Mouse (Mus musculus) frontal cortex, adult (tissue): Measurements from ENCODE around the gene Triobp.
A peak's percentile ranks its signal among the peaks of the same experiment; 100 is the strongest.
"Not testable (repeated sequence)": the region's sequence is repeated elsewhere in the genome, so short reads cannot be mapped to it uniquely, and the experiment has no call there.

Experiments used
- ATAC-seq: cut with Nextera tagmentation; 2 replicates; pipeline ENCODE4 v1.9.2; 2017; ENCODE audit warnings: mild to moderate bottlenecking, moderate library complexity, mixed read lengths; ENCODE audit not compliant: low TSS enrichment

The Triobp gene

GRCm38 (mm10) chr15:79030551-79031435 is 83.3 kb downstream of the Triobp start:
- peak; percentile 73 for ATAC-seq

GRCm38 (mm10) chr15:79031908-79032307 is 84.4 kb downstream of the Triobp start:
- ATAC-seq = not testable (repeated sequence)

DNA sequence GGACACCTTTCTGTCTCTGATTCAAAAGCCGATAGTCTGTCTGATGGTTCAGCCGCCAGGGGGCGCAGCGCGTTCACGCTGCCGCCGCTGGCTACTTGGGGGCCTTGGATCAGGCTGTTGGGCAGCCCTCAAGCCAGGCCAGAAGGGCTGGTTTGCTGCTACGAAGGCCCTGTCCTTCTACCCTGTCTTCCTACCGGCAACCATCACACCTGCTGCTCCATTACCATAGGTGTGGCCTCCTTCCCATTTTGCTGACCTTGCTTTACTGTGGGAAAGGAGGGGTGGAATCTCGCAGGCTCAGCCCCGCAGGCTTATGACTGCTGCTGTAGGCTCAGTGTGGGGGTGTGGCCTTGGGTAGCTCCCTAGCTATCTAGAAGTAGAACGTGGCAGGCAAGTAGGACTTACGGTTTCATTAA is 90.4 kb downstream of the Triobp start:
- ATAC-seq = peak; percentile 51

- ATAC-seq = no peak
Observed at GRCm38 (mm10) chr15:79038331-79038730, 90.8 kb downstream of the Triobp start.

DNA sequence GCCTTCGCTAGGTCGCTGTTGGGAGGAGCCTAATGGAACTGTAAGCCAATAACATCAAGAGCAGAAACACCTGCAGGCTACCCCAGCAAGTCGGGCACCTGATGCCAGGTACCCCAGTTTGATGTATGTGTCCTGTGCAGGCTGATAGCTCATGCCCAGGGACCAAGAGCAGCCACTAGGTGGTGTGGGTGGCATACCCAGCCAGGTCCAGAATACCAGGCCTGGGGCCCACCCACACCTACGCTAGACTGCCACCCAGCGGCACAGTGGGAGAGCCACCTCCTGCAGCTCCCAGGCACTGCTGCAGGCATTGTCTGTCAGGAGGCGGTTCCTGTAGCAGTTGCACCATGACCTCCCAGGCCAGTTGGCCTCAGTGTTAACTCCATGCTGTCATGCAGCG is 91.3 kb downstream of the Triobp start:
- peak; percentile 40 for ATAC-seq

- ATAC-seq = no peak
Observed at GRCm38 (mm10) chr15:79040501-79041416, 93.2 kb downstream of the Triobp start.

- no peak for ATAC-seq
Observed at GRCm38 (mm10) chr15:79041585-79041984, 94.1 kb downstream of the Triobp start, which contains the start of gene Galr3. TSS of gene Galr3 (plus strand) at chr15:79041885.

- ATAC-seq = peak; percentile 68
Observed at GRCm38 (mm10) chr15:79042721-79043491, 95.4 kb downstream of the Triobp start.

DNA sequence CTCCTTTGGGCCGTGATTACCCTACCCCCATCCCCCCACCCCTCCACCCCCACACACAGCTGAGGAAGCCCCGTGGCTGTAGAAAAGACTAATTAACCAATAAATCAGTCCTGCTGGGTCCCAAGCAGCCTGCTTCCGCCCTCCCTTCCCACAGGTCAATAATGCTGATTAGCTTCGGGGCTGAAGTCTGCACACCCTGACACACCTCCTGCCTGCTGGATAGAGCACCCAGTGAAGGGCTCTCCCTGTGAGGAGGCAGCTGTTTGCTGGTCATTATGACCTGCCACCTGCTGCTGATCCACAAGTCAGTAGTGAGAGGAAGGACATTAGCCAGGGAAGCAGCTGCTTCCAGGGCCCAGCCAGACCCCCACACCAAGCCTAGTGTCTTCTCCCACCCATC is 97.3 kb downstream of the Triobp start:
- ATAC-seq = no peak

DNA sequence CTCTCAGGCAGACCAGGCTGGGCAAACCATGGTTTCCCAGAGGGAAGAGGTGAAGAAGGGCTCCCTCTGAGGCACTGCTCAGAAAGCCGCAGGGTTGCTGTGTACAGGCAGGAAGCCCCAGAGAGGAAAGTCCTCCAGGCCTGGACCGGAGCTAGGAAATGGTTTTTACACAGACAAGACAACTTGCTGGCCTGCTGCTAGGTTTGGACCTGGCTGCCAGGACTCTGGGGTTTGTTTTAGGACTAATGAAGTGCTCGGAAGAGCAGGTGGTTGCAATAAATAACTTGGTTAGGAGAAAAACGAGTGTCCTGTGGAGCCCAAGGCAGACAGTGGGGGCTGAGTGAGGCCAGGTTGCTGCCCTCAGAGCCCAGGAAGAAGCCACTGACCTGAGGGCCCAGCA is 100.7 kb downstream of the Triobp start:
- no peak for ATAC-seq

DNA sequence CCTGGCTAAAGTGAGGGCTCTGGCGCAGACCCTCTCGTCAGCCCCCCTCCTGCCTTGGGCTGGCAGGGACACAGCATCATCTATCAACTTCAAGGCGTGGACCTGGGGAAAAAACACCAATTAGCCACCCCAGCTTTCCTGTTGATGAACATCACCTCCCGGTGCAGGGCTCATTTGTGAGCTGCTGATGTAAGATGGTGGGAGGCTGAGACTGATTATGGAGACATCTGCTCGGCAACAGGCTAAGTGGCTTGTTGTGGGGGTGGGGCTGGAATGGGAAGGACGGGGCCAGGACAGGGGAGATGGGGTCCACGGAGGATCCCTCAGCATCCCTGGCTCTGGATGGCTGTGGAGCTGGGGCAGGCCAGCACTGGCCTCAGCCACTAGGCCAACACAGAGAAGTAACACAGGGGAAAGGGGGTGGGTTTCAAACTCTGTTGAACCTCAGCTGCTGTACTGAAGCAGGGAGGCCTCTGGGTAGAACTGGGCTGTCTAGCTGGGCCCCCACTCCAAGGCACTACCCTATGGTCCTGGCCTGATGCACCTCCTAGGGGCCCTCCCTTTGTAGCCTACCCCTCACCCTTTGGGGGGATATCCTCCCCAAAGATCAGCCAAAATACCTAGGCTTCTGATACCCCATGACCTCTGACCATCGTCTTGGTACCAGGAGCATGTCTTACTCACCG is 102.8 kb downstream of the Triobp start:
- peak; percentile 32; the same call in 1 of the 2 replicates for ATAC-seq

DNA sequence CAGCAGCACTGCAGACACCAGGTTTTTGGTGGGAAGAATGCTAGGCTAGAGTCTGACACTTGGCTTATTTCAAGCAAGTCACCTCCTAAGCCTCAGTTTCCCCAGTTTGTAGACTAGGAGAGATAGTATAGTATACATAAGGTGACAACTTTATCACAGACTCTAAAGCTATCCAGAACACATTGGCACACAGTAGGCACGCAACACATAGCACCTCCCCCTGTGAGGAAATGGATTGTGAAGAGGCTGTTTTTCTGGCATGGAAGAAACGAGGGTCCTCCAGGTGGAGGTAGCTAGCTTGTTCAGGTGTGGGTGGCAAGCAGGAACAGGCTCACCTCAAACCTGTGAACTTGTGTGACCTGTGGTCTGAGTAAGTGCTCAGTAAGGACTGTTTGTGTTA is 103.4 kb downstream of the Triobp start:
- ATAC-seq = no peak

DNA sequence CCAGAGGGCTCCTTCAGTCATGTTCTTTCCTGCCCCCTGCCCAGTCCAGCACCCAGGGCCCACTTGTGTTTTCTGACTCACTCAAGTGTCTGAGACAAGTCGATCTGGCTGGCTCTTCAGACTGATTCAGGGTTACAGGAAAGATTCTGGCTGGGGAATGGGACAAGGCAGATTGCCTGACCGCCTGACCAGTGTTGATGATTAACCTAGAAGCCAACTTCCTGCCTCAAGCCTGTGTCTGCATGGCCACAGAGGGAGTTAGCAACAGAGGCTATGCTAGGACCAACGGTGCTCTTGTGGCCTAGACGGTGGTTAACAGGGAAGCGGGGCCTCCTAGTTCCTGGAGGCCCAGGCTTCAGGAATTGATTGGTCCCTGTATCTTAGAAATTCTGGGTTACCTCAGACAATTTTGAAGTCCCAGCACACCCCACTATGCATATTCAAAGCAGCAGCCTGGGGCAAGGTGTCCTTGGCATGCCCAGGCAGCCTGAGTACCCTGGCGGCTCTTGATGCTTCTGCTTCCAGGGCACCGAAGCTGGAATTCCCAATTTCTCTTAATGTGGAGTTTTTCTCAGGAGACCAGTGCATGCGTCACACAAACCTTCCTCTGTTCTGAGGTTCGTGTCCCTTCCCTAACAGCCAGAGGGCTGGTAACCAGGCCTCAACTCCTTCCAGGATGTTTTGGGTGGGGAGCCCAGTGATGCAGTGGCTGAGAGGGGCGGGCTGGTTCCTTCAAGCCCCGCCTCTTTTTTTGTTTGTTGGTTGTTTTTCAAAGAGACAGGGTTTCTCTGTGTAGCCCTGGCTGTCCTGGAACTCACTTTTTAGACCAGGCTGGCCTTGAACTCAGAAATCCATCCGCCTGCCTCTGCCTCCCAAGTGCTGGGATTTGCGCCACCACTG is 104.2 kb downstream of the Triobp start:
- no peak for ATAC-seq

DNA sequence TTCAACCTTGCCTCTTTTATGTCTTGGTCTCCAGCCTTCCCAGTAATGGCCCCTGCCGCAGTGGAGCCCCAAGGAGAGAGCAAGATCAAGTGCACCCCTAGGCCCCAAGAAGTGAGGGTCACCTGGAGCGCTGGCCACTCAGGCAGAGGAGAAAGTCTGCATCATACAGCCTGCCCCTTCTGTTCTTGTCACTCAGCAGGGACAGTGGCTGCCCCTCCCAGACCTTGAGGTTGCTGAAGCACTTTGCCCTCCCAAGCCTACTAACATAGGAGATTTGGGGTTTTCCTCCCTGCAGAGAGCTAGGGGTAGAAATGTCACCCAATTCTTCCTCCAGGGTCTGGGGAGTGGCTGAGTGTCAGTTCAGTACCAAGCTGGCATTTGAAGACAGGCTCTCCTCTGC is 104.8 kb downstream of the Triobp start:
- ATAC-seq = no peak
